ENCODE assay signal across 24 mouse cellular contexts in genomic region chr7:122268983-122269486, GRCm38 (mm10). TPM values are rescaled to one million over a fixed set of nuclear protein-coding genes. Genes with fewer than 3 reads are reported as not detected.
DNase-seq lines count a peak whose midpoint lies in the region; ATAC-seq and TF ChIP-seq lines count a peak whose summit lies in the region.
"Had no signal": no experiment of that assay in that cellular context is flagged by ENCODE, and none has a peak within 500 bp of the region (broad histone marks: within the 10 kb centered on the region; RNA-seq: fewer than 3 reads in every experiment).

No protein-coding gene starts in this region.

- no peak overlapping the region for H3K4me3 ChIP-seq in lung, embryonic 14.5 days (ENCODE audit: low read depth, low read length)
- no peak overlapping the region for H3K4me3 ChIP-seq in lung, embryonic 16.5 days (ENCODE audit: low read length)
- no peak overlapping the region for H3K4me3 ChIP-seq in lung, adult 2 months (replicated peaks; ENCODE audit: extremely low read depth, low read depth, low read length)
- H3K4me3 ChIP-seq: embryonic facial prominence, embryonic 13.5 days; embryonic facial prominence, embryonic 15.5 days; erythroblast, embryonic 14.5 days; forebrain, embryonic 10.5 days; forebrain, embryonic 12.5 days had no signal

- H3K9ac ChIP-seq in lung, embryonic 14.5 days = no peak overlapping the region
- H3K9ac ChIP-seq in lung, embryonic 16.5 days (ENCODE audit: low read length) = no peak overlapping the region
- H3K9ac ChIP-seq: embryonic facial prominence, embryonic 13.5 days; embryonic facial prominence, embryonic 15.5 days; forebrain, embryonic 12.5 days had no signal

- TF ChIP-seq CTCF in lung, embryonic 14.5 days (IDR thresholded peaks at IDR 0.05; ENCODE audit: low read depth) = no peak
- no peak for TF ChIP-seq CTCF in lung, adult 2 months (IDR thresholded peaks at IDR 0.05; ENCODE audit: insufficient read depth, low read length)

- H3K9me3 ChIP-seq in lung, embryonic 14.5 days (ENCODE audit: low read depth, low read length) = no peaks in the 10 kb centered on the region
- no peaks in the 10 kb centered on the region for H3K9me3 ChIP-seq in lung, embryonic 16.5 days (ENCODE audit: control insufficient read depth, low read length)
- H3K9me3 ChIP-seq: embryonic facial prominence, embryonic 13.5 days; embryonic facial prominence, embryonic 15.5 days; forebrain, embryonic 10.5 days; forebrain, embryonic 12.5 days had no signal

- no peaks in the 10 kb centered on the region for H3K27me3 ChIP-seq in lung, embryonic 14.5 days (ENCODE audit: insufficient read depth, low read length)
- H3K27me3 ChIP-seq in lung, embryonic 16.5 days (ENCODE audit: control insufficient read depth, insufficient read depth, low read depth, low read length) = no peaks in the 10 kb centered on the region
- H3K27me3 ChIP-seq: embryonic facial prominence, embryonic 13.5 days; embryonic facial prominence, embryonic 15.5 days; forebrain, embryonic 12.5 days had no signal

- no peaks in the 10 kb centered on the region for H3K4me1 ChIP-seq in lung, embryonic 14.5 days (ENCODE audit: insufficient read depth)
- no peaks in the 10 kb centered on the region; the same call in 1 of the 2 replicates for H3K4me1 ChIP-seq in lung, embryonic 16.5 days (replicated peaks; ENCODE audit: control insufficient read depth, insufficient read depth, low read length)
- H3K4me1 ChIP-seq in lung, adult 2 months (ENCODE audit: control insufficient read depth, insufficient read depth, low read length) = no peaks in the 10 kb centered on the region
- H3K4me1 ChIP-seq: embryonic facial prominence, embryonic 13.5 days; embryonic facial prominence, embryonic 15.5 days; forebrain, embryonic 10.5 days; forebrain, embryonic 12.5 days had no signal

- 32% methylated on average over 4 of the region's 4 CpGs for WGBS in lung, embryonic 14.5 days
- WGBS in lung, embryonic 16.5 days = 28% methylated on average over 4 of the region's 4 CpGs
- 29% methylated on average over 4 of the region's 4 CpGs for WGBS in lung, adult 2 months

- TF ChIP-seq POLR2A in lung, adult 2 months (IDR thresholded peaks at IDR 0.05; ENCODE audit: borderline replicate concordance, extremely low read depth, low read depth, low read length) = no peak

- peak; percentile 90 for DNase-seq in lung, embryonic 14.5 days
- DNase-seq in lung, adult 18-20 months = no peak
- no peak for DNase-seq in lung, adult 2 months
- peak; percentile 24 for DNase-seq in lung, postnatal 10 days
- no peak for DNase-seq in lung, postnatal 14 days
- DNase-seq: adrenal gland, adult 2 months; adrenal gland, postnatal 10 days; adrenal gland, postnatal 25 days; cerebellum, adult 11 months; cerebellum, adult 18-20 months; cerebellum, adult 8-10 months; cerebellum, adult 9-11 months; cerebellum, postnatal 14 days; cerebellum, postnatal 36 days; embryo, embryonic 11 days had no signal

- no peaks in the 10 kb centered on the region for H3K36me3 ChIP-seq in lung, embryonic 14.5 days (ENCODE audit: insufficient read depth)
- H3K36me3 ChIP-seq in lung, embryonic 16.5 days (ENCODE audit: control insufficient read depth, insufficient read depth, low read length) = no peaks in the 10 kb centered on the region
- H3K36me3 ChIP-seq: embryonic facial prominence, embryonic 13.5 days; embryonic facial prominence, embryonic 15.5 days; forebrain, embryonic 10.5 days; forebrain, embryonic 12.5 days had no signal

- ATAC-seq in lung, embryonic 14.5 days (ENCODE audit: insufficient read depth) = peak; percentile 91
- ATAC-seq in lung, embryonic 16.5 days (ENCODE audit: low read depth) = peak; percentile 94
- ATAC-seq: forebrain, embryonic 14.5 days had no signal

- no peak overlapping the region for H3K4me2 ChIP-seq in lung, embryonic 14.5 days
- no peak overlapping the region for H3K4me2 ChIP-seq in lung, embryonic 16.5 days (ENCODE audit: low read depth, low read length)
- H3K4me2 ChIP-seq: embryonic facial prominence, embryonic 13.5 days; embryonic facial prominence, embryonic 15.5 days; forebrain, embryonic 12.5 days had no signal

- no peak overlapping the region for H3K27ac ChIP-seq in lung, embryonic 14.5 days (ENCODE audit: low read depth)
- H3K27ac ChIP-seq in lung, embryonic 16.5 days (ENCODE audit: low read length) = no peak overlapping the region
- H3K27ac ChIP-seq: embryonic facial prominence, embryonic 13.5 days; embryonic facial prominence, embryonic 15.5 days; forebrain, embryonic 10.5 days; forebrain, embryonic 12.5 days had no signal

RNA-seq across cellular contexts. Expression of gene Prkcb, which starts 19.5 kb away (rescaled TPM):
- 7.5 and 9.7 TPM in 2 replicates for polyA plus RNA-seq in lung, embryonic 14.5 days (2014; fragmentation: Nextera tagmentation; extraction: Ambion mirVana)
- 4.1 and 5.2 TPM in 2 replicates for polyA plus RNA-seq in lung, embryonic 16.5 days (2015; fragmentation: Nextera tagmentation; extraction: Ambion mirVana)
- polyA plus RNA-seq in lung, adult 2 months (2012; rRNA removed) = 7.8 and 10.9 TPM in 2 replicates
- polyA plus RNA-seq: erythroblast, embryonic 14.5 days had no signal

RNA-seq across cellular contexts. Expression of gene Chp2, which starts 49.7 kb away (rescaled TPM):
- polyA plus RNA-seq in lung, embryonic 14.5 days (2014; fragmentation: Nextera tagmentation; extraction: Ambion mirVana) = 0.53 and 0.84 TPM in 2 replicates
- 1.2 and 1.9 TPM in 2 replicates for polyA plus RNA-seq in lung, embryonic 16.5 days (2015; fragmentation: Nextera tagmentation; extraction: Ambion mirVana)
- 3.3 and 3.6 TPM in 2 replicates for polyA plus RNA-seq in lung, adult 2 months (2012; rRNA removed)
- polyA plus RNA-seq: C2C12; embryonic facial prominence, embryonic 11.5 days; embryonic facial prominence, embryonic 13.5 days; erythroblast, embryonic 14.5 days; forebrain, embryonic 10.5 days had no signal

Comparison
In these comparisons a context has a peak if more than half of its experiments do, and no peak if none do; other contexts are left out.
1. DNase-seq: peak in lung, embryonic 14.5 days (single experiment) and lung, postnatal 10 days (single experiment); none in lung, adult 18-20 months (0 of 2), lung, adult 2 months (single experiment) and lung, postnatal 14 days (single experiment).